Mouse (Mus musculus) Patski (cell line): ENCODE data around the gene Cenpk. TPM values are rescaled to one million over a fixed set of nuclear protein-coding genes. Genes with fewer than 3 reads are reported as not detected.
A peak's percentile ranks its signal among the peaks of the same experiment; 100 is the strongest.
"Not testable (repeated sequence)": the region's sequence is repeated elsewhere in the genome, so short reads cannot be mapped to it uniquely, and the experiment has no call there.

Experiments used
- ATAC-seq: fragments of 100-300 bp; one replicate; pipeline ENCODE4 v1.8.0; 2021
- CTCF ChIA-PET: fragments of 350-600 bp; sonication (Branson Sonifier 250); formaldehyde crosslinking; loops from one replicate; lab custom pipeline; 2022; ENCODE audit warnings: inconsistent platforms; lab: Charles Lee
- POLR2A ChIA-PET: fragments of 350-600 bp; sonication (Branson Sonifier 250); formaldehyde crosslinking; loops from one replicate; lab custom pipeline; 2022; ENCODE audit warnings: antibody characterized with exemption, inconsistent platforms; lab: Charles Lee
- DNase-seq: peaks from one replicate; pipeline ENCODE4 v3.0.0-alpha.2; 2011; ENCODE audit warnings: low read depth, low spot score
- H3K27me3 ChIP-seq: fragments of 371-371 bp; one replicate; pipeline ENCODE4 v1.5.1; 2021
- CTCF ChIP-seq: fragments of 100-300 bp; IDR thresholded peaks from one replicate; pipeline ENCODE4 v1.5.1; 2021
- in situ Hi-C: fragments of 300-500 bp; cut with MboI; formaldehyde crosslinking; loops from 3 replicates; pipeline ENCODE4 v1.11.1; 2018; ENCODE audit warnings: low pct_unique_long_range_greater_than_20kb, mixed read lengths
- polyA plus RNA-seq: library from polyadenylated mRNA; unstranded; gene quantifications from one replicate; pipeline ENCODE4 v1.2.3, GENCODE M21; 2021

Gene Cenpk
- polyA plus RNA-seq: 16.6 TPM

GRCm38 (mm10) chr13:104228384-104229066 is at the start of gene Cenpk, which contains the start of gene Ppwd1:
Gene Cenpk, plus strand, starts transcription at chr13:104228611.
Gene Ppwd1, minus strand, starts transcription at chr13:104228843.
- POLR2A ChIA-PET: interaction anchor here (0.7 kb wide), 1 partner anchor 89 kb away, joined by 7 read pairs; no protein-coding TSS in a partner anchor
- no peak for TF ChIP-seq CTCF
- H3K27me3 ChIP-seq: no peaks in the 10 kb centered on the region
- peak; percentile 96 for ATAC-seq
- CTCF ChIA-PET: interaction anchor here (0.8 to 0.9 kb wide), 2 partner anchors 57 to 62 kb away, joined by 3 read pairs; no protein-coding TSS in a partner anchor
- peak; percentile 86 for DNase-seq
- in situ Hi-C loops: no loop called here

- peak; percentile 95 for DNase-seq
- CTCF ChIA-PET: interaction anchor here (1.2 kb wide), 2 partner anchors 10 to 12 kb away, joined by 3 read pairs; no protein-coding TSS in a partner anchor
- in situ Hi-C loops: no loop called here
- H3K27me3 ChIP-seq: no peaks in the 10 kb centered on the region
- ATAC-seq: peak; percentile 95
- POLR2A ChIA-PET: no interaction called here
- TF ChIP-seq CTCF: no peak
These were observed 49.7 kb upstream of the Cenpk start, which contains the start of gene Trim23 for GRCm38 (mm10) chr13:104178650-104179121. Gene Trim23, plus strand, starts transcription at chr13:104178797.

GRCm38 (mm10) chr13:104179176-104179888 is 49.1 kb upstream of the Cenpk start:
- CTCF ChIA-PET: interaction anchor here (1.2 kb wide), 2 partner anchors 9 to 11 kb away, joined by 3 read pairs; no protein-coding TSS in a partner anchor
- ATAC-seq (peak; percentile 5), DNase-seq (no peak)
- TF ChIP-seq CTCF: no peak
- POLR2A ChIA-PET: no interaction called here
- no peaks in the 10 kb centered on the region for H3K27me3 ChIP-seq
- in situ Hi-C loops: no loop called here

- POLR2A ChIA-PET: no interaction called here
- TF ChIP-seq CTCF: no peak
- DNase-seq (no peak), ATAC-seq (no peak)
- H3K27me3 ChIP-seq: no peaks in the 10 kb centered on the region
- in situ Hi-C loops: no loop called here
- CTCF ChIA-PET: no interaction called here
These were observed 41.1 kb upstream of the Cenpk start for GRCm38 (mm10) chr13:104187357-104187756.

GRCm38 (mm10) chr13:104195891-104196290 is 32.5 kb upstream of the Cenpk start:
- DNase-seq, ATAC-seq, in situ Hi-C loops, POLR2A ChIA-PET, H3K27me3 ChIP-seq: not testable (repeated sequence)
- CTCF ChIA-PET: interaction anchor here (1.3 kb wide), 1 partner anchor 10 kb away, joined by 3 read pairs; no protein-coding TSS in a partner anchor

- ATAC-seq: no peak
- POLR2A ChIA-PET: interaction anchor here (0.6 kb wide), 1 partner anchor 19 kb away, joined by 3 read pairs; no protein-coding TSS in a partner anchor
- TF ChIP-seq CTCF: peak; percentile 28
- in situ Hi-C loops: no loop called here
- CTCF ChIA-PET: interaction anchor here (0.8 to 2.7 kb wide), 4 partner anchors 14 to 65 kb away, joined by 3 to 8 read pairs (median 4); no protein-coding TSS in a partner anchor
- no peak for DNase-seq
- H3K27me3 ChIP-seq: no peaks in the 10 kb centered on the region
These were observed 24.1 kb upstream of the Cenpk start for GRCm38 (mm10) chr13:104204313-104204712.

GRCm38 (mm10) chr13:104227478-104227877 is 933 bp upstream of the Cenpk start:
- no peak for TF ChIP-seq CTCF
- in situ Hi-C loops: no loop called here
- ATAC-seq: no peak
- CTCF ChIA-PET: interaction anchor here (0.9 kb wide), 1 partner anchor 63 kb away, joined by 3 read pairs; no protein-coding TSS in a partner anchor
- H3K27me3 ChIP-seq: no peaks in the 10 kb centered on the region
- POLR2A ChIA-PET: no interaction called here
- no peak for DNase-seq

GRCm38 (mm10) chr13:104229181-104229580 is 770 bp downstream of the Cenpk start:
- ATAC-seq (no peak), DNase-seq (no peak)
- TF ChIP-seq CTCF: no peak
- no peaks in the 10 kb centered on the region for H3K27me3 ChIP-seq
- ChIA-PET POLR2A (no interaction called here), CTCF (interaction anchor here (0.8 kb wide), 1 partner anchor 56 kb away, joined by 3 read pairs; no protein-coding TSS in a partner anchor)
- in situ Hi-C loops: no loop called here

GRCm38 (mm10) chr13:104258997-104259396 is 30.6 kb downstream of the Cenpk start:
- POLR2A ChIA-PET: interaction anchor here (0.5 to 0.7 kb wide), 2 partner anchors 9 to 433 kb away, joined by 3 to 6 read pairs; no protein-coding TSS in a partner anchor
- CTCF ChIA-PET: no interaction called here
- in situ Hi-C loops: no loop called here

GRCm38 (mm10) chr13:104285031-104285431 is 56.6 kb downstream of the Cenpk start:
- CTCF ChIA-PET: interaction anchor here (0.6 to 4.3 kb wide), 17 partner anchors 10 to 655 kb away, joined by 3 to 55 read pairs (median 4); partner anchors contain the start of genes Cenpk and Ppwd1
- no peaks in the 10 kb centered on the region for H3K27me3 ChIP-seq
- peak; percentile 49 for TF ChIP-seq CTCF
- POLR2A ChIA-PET: interaction anchor here (1.9 kb wide), 1 partner anchor 504 kb away, joined by 4 read pairs; no protein-coding TSS in a partner anchor
- DNase-seq (no peak), ATAC-seq (no peak)
- in situ Hi-C loops: loop anchor here (5.0 to 10.0 kb wide), 3 partner anchors 397 to 660 kb away; no protein-coding TSS in a partner anchor

More at GRCm38 (mm10) chr13:104258997-104259396, 30.6 kb downstream of the Cenpk start:
- H3K27me3 ChIP-seq: no peaks in the 10 kb centered on the region
- no peak for ATAC-seq
- TF ChIP-seq CTCF: no peak
- no peak for DNase-seq
